Mouse (Mus musculus) brain, embryonic 14.5 days (tissue): Measurements from ENCODE around the gene Snrpb. TPM values are rescaled to one million over a fixed set of nuclear protein-coding genes. Genes with fewer than 3 reads are reported as not detected.

ENCODE experiments used
- DNase-seq: peaks from one replicate; pipeline ENCODE4 v3.0.0-alpha.2; 2011; ENCODE audit warnings: low read depth
- CTCF ChIP-seq: fragments of 200-500 bp; IDR thresholded peaks from 2 replicates; pipeline ENCODE4 v1.5.1; 2012; ENCODE audit warnings: inconsistent platforms, mild to moderate bottlenecking, moderate library complexity, borderline replicate concordance; ENCODE audit not compliant: insufficient read depth, insufficient read length; ENCODE audit errors: extremely low read depth
- POLR2A ChIP-seq: fragments of 200-500 bp; IDR thresholded peaks from 2 replicates; pipeline ENCODE4 v1.6.1; 2012; ENCODE audit warnings: mild to moderate bottlenecking, inconsistent platforms, borderline replicate concordance; ENCODE audit not compliant: poor library complexity, insufficient read depth, insufficient read length, severe bottlenecking; ENCODE audit errors: extremely low read depth
- polyA plus RNA-seq: library from polyadenylated mRNA; depleted of rRNA; stranded (reverse); fragments of >200 nt; gene quantifications from 2 replicates; pipeline ENCODE4 v1.2.3, GENCODE M21; 2012

The Snrpb gene
- polyA plus RNA-seq, 1 experiment: 268 TPM

DNA sequence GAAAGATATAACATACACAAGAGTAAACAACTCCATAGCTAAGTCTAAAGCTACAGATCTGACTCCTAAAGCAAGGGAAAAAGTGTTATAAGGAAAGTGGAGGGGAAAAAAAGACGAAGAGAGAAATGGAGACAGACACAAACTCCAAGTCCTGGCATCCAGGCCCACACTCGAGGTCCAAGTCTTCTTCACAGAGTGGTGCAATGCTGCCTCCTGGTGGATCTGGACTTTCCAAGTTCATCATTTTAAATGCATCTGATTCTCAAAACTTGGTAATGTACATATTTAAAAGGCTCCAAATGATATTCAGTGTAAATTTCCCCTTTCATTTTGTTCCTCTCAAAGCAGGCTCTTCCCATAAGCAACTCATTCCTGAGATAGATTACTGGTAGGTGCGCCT, 11.3 kb downstream of the Snrpb start:
- TF ChIP-seq POLR2A: no peak
- peak; percentile 76 for TF ChIP-seq CTCF
- peak; percentile 87 for DNase-seq

DNA sequence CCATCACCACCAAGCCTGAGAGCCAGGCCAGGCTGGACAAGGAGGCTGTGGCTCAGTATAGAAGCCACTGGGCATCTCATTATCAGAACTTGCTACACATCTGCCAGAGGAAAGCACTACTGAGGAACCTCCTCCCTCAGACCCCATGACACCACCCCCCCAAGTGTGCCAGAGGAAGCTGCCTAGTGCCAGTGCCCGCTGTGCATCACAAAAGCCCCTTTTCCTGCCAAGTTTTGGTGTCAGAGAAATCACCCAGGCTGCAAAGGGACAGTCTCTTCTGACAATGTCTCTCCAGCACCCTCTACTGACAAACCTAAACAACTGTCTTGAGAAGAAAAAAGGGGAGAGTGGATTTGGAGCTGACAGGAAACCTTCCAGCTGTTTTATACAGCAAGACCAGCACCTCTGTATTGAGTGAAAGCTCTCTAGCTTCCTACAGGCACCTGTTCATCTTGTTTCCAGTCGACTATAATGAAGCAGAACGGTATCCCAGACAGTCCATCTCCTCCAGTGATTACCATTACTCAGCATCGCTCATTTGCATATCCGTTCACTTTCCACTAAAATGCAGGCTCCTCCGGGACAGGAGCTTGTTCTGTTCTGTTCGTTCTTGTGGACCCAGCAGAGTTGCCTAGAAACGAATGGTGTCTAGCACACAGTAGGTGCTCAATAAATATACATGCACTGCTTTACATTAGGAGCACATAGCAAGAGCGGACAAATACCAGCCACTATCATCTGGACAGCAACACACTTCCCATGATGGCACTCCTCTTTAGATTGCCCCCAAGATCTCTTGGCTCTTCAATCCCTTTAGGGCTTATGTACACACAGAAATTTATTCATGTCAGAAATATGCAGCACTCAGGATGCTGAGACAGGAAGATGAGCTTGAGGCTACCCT, 12.6 kb downstream of the Snrpb start:
- TF ChIP-seq CTCF (peak; percentile 67; the same call in 1 of the 2 replicates), POLR2A (no peak)
- DNase-seq: peak; percentile 92

DNA sequence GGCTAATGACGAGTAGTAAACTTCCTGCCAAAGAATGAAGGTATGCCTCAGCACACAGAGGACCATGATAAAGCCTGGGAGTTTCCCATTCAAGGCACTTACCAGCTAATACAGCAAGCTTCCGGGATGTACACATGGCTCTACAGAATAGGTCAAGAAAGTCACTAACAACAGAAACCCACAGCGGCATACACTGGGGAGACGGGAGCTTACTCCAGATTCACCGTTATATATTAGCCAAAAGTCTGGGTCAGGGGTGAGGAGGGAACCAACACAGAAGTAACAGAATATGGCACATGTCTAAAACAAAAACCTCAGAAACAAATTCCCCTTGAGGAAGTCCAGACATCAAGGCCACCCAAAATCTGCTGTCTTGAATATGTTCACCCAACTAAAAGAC, 16.5 kb downstream of the Snrpb start:
- no peak for DNase-seq
- TF ChIP-seq POLR2A (no peak), CTCF (no peak)

DNA sequence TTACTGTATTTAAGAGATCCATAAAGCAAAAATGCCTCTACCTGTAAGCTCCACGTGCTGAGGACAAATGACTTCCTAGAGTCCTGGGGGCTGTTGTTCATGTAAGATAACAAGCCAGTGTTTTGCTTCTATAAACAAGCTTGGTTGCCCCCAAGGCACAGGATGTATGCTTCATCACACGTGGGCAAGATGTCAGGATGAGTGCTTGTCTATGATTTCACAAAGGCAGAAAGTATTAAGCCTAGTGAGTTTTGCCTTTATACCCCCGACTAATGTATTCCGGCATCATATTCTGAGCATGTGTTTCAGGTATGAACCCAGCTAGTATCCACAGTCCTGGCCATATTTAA, 21.1 kb downstream of the Snrpb start:
- no peak for DNase-seq
- TF ChIP-seq CTCF (no peak), POLR2A (no peak)

DNA sequence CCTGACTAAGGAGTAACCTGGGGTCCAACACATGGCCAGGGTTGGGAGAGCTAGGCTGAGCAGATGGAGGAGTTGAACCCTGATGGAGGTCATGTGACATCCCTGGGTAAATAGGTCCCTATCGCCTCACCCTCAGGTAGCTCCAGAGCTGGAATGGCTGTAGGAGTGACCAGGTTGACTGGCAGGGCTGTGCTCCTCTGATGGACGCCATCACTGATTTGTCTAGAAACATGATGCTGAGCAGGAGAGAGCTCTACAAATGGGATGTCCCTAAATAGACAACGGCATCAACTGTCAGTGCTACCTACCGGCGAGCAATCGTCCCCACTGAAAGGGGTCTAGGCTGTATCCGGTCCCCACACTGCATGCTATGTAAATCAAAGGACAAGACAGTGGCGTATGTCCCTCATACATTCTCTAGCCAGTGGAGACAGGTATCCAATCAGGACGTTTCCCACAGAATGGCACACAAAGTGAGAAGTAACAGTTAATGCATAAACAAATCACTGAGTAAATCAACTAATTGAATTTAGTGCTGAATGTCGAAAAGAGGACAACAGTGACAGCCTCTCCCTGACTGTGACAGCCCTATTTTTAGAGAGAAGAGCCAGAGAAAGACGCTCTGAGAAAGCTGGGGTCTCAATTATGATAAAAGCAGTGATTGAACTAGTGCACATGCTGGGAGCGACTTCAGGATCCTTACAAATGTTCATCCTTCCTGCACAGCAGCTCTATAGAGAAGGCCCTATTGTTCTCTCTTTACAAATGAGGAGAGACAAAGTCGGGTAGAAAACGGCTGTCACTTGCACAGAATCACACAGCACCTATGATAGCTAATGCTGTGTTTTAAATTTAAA, 21.7 kb downstream of the Snrpb start:
- no peak for TF ChIP-seq CTCF
- no peak for TF ChIP-seq POLR2A
- peak; percentile 64 for DNase-seq

DNA sequence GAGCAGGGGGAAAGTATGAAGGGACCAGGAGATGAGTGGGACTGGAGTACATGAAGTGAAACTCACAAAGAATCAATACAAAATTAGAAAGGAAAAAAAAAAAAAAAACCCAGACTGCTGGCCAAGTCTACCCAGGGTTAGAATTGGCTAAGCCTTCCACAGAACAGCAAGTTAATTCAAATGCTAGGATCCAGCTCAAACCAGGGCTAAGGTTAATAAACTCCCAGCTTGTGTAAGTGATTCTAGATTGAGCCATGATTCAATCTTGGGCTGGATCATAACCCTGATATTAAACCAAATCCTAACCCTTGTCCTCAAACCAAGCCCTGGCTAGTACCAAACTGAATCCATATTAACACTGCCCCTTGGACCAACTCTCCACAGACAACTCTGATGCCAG, 23.4 kb downstream of the Snrpb start:
- no peak for TF ChIP-seq POLR2A
- TF ChIP-seq CTCF: no peak
- DNase-seq: no peak

DNA sequence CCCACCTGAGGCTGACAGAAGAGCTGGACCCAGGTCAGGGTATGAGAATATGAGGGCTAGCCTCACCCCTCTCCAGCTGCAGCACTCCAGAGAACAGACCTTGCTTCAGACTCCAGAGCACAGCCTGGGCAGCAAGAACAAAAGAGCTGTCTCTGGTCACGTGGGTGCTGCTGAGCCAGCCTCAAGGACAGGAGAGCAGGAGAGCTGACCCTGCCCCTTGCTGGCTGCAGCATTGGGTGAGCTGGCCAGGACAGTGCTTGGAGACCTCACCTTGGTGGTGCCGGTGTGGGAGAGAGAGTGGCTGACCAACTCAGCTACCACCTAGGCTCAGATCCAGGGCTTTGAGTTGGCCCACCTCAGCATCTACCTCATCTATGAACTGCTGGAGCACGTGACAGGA, 24.0 kb downstream of the Snrpb start:
- TF ChIP-seq POLR2A: no peak
- no peak for TF ChIP-seq CTCF
- no peak for DNase-seq

DNA sequence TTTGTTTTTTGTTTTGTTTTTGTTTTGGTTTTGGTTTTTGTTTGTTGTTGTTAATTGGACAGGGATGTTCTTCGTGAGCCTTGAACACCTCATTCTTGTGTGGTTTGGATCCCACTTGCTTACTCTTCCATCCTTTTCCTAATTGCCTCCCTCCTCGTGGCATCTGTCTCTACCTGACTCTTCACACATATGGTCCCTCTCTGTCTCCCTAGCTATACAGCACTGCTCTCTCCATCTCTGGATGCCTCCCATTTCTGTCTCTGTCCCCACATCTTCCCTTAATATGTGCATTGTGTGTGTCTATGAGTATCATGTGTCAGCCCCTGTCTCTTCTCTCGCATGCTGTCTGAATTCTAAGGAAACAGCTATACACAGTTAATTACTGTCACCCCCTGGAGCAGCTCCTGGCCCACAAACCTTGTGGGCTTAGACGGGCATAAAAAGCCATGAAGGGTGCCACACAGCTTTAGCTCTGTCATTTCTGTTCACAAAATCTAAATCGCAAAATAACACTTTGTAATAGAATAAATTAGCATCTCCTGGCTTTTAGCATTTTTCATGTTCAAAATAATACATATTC, 33.0 kb downstream of the Snrpb start:
- TF ChIP-seq CTCF (no peak), POLR2A (no peak)
- peak; percentile 72 for DNase-seq

DNA sequence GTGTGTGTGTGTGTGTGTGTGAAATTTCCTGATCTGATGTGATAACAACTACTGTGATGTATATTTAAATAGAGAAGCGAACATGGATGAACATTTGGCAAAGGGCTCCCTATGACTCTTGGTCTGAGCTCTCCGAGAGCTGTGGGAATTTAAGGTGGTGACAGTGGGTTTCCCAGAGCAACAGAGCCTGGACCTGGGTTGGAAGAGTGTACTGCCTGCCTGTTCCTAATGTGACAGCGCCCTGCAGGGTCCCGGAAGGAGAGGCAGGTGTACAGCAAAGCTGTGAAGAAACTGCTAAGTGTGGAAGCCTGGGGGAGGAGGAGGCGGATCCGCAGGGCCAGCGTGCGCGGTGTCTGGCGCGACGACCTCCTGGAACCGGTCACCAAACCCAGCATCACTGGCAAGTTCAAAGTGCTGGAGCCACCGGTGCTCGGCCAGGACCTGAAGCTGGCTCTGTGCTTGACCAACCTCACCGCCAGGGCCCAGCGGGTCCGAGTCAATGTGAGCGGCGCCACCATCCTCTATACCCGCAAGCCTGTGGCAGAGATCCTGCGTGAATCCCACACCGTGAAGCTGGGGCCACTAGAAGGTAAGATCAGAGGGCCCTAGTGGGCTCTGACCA, 34.4 kb downstream of the Snrpb start:
- DNase-seq: peak; percentile 30
- TF ChIP-seq CTCF: no peak
- TF ChIP-seq POLR2A: no peak

DNA sequence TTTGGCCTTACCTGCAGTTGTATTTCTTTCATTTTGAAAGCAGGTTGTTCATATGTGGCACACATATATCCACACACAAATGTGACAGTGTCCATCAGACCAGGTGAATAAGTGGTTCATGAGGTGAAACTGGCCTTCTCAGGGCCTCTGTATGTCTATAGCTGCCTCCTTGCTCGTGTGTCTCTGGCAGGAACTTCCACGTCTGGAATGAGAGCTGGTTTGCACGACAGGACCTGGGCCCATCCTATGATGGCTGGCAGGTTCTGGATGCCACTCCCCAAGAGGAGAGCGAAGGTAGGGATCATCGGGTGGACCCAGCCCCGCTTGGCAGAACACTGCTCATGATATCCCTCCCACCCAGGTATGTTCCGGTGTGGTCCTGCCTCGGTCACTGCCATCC, 36.2 kb downstream of the Snrpb start:
- DNase-seq: no peak
- TF ChIP-seq CTCF (no peak), POLR2A (no peak)

DNA sequence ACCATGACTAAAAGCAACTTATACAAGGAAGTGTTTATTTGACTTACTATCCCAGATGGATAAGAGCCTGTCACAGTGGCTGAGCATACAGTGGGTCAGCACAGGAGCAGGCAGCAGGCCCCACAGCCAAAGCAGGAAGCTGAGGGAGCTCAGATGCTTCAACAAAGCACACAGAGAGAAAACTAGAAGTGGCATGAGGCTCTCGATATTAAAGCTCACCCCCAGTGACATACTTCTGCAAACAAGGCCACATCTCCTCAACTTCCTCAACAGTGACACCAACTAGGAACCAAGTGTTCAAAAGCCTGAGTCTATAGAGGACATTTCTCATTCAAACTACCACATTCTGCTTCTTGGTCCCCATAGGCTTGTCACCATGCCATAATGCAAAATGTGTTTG, 49.5 kb downstream of the Snrpb start:
- TF ChIP-seq POLR2A (no peak), CTCF (no peak)
- DNase-seq: no peak
